In the genomic region with DNA sequence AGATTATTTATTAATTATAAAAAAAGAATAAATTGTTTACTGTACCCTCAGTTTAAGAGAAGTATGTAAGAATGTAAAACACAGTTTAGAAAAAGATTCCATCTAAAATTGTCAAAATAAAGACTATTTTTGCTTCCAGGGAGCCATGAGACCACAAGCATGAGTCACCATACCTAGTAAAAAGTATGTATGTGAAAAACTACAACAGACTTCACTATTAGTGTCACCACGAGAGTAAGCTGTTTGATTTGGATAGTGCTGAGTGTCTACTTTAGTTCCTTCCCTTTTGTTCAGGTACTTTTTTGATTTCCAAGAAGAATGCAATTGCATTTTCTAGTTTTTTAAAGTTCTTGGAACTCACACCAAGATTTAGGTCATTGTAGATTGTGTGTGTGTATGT, we compare ENCODE assay signal across 30 mouse cellular contexts. TPM values are rescaled to one million over a fixed set of nuclear protein-coding genes. Genes with fewer than 3 reads are reported as not detected.
A peak's percentile ranks its signal among the peaks of the same experiment; 100 is the strongest.
DNase-seq lines count a peak whose midpoint lies in the region; ATAC-seq lines count a peak whose summit lies in the region.
"Had no signal": no experiment of that assay in that cellular context is flagged by ENCODE, and none has a peak within 500 bp of the region (broad histone marks: within the 10 kb centered on the region; RNA-seq: fewer than 3 reads in every experiment).

No protein-coding gene starts in this region.

- DNase-seq in 416B (ENCODE audit: low read depth) = peak; percentile 20
- DNase-seq in ovary, postnatal 10 days (ENCODE audit: low spot score) = no peak
- DNase-seq in adrenal gland, postnatal 14 days = no peak
- DNase-seq in heart, postnatal 36 days = no peak
- DNase-seq: adrenal gland, postnatal 10 days; B cell, adult 2 months; cerebellum, adult 11-12 months; cerebellum, adult 8-10 months; cerebellum, postnatal 10 days; cerebellum, postnatal 36 days; embryo, embryonic 11 days; gastrocnemius, postnatal 10 days; gastrocnemius, postnatal 36 days; heart, adult 2 months; heart, postnatal 14 days; kidney, adult 18-20 months had no signal

- intact Hi-C loops in heart, postnatal 36 days (cut with DNase I) = no loop called here

- peak; percentile 68 for ATAC-seq in CD4-positive, CD25-positive, alpha-beta regulatory T cell, adult 4 months
- ATAC-seq in activated CD4-positive, CD25-positive, alpha-beta regulatory T cell, adult 4 months = peak; percentile 60
- ATAC-seq: forebrain, embryonic 15.5 days; intestine, embryonic 16.5 days had no signal

RNA-seq across cellular contexts. Expression of a gene that starts 19.0 kb away (rescaled TPM):
- polyA plus RNA-seq in CD4-positive, CD25-positive, alpha-beta regulatory T cell, adult 4 months (2017; shearing (Covaris generic)) = 1 to 10 TPM; 1.5 to 3.0 TPM
- polyA plus RNA-seq in activated CD4-positive, CD25-positive, alpha-beta regulatory T cell, adult 4 months (2017; shearing (Covaris generic)) = 1 to 10 TPM; 4.3 to 6.5 TPM
- total RNA-seq in adrenal gland, postnatal 14 days (2021) = 0.33 and 0.86 TPM in 2 replicates
- 1 to 10 TPM; 2.0 to 2.1 TPM for total RNA-seq in heart, postnatal 36 days (2021)
- polyA plus RNA-seq: erythroblast, embryonic 14.5 days; G1E had no signal

RNA-seq across cellular contexts. Expression of a gene that starts 39.5 kb away (rescaled TPM):
- 1 to 10 TPM; 1.5 to 1.7 TPM for polyA plus RNA-seq in CD4-positive, CD25-positive, alpha-beta regulatory T cell, adult 4 months (2017; shearing (Covaris generic))
- polyA plus RNA-seq in activated CD4-positive, CD25-positive, alpha-beta regulatory T cell, adult 4 months (2017; shearing (Covaris generic)) = 1 to 10 TPM; 2.3 to 4.4 TPM
- total RNA-seq in adrenal gland, postnatal 14 days (2021) = not detected in 2 replicates
- not detected for total RNA-seq in heart, postnatal 36 days (2021)
- total RNA-seq: adrenal gland, adult 18-20 months; adrenal gland, postnatal 10 days; adrenal gland, postnatal 4 days; G1E; gastrocnemius, adult 18-20 months; gastrocnemius, postnatal 10 days; gastrocnemius, postnatal 36 days; granulocyte monocyte progenitor cell, adult 5-6 weeks; heart, adult 2 months; heart, postnatal 14 days; hematopoietic stem cell, adult 5-6 weeks had no signal
- polyA plus RNA-seq: embryonic facial prominence, embryonic 13.5 days; erythroblast, embryonic 14.5 days; G1E; heart, adult 2 months; heart, embryonic 13.5 days; heart, embryonic 16.5 days; intestine, embryonic 16.5 days had no signal
